Mouse (Mus musculus) mouse embryonic stem cell (cell line): ENCODE results near the gene Esp24.
"Not testable (repeated sequence)": the region's sequence is repeated elsewhere in the genome, so short reads cannot be mapped to it uniquely, and the experiment has no call there.

Experiments used
- in situ Hi-C, 2 experiments: fragments of 300-500 bp; cut with MboI; formaldehyde crosslinking; loops; 1 replicate in 1 of 2; 3 replicates in 1 of 2; pipeline ENCODE4 v1.14.3; 2019 to 2020; ENCODE audit warnings: low sequenced_read_pairs in 2 of 2, low pct_unique_long_range_greater_than_20kb in 1 of 2, mixed read lengths in 1 of 2; ENCODE audit not compliant: unreplicated experiment in 1 of 2

The Esp24 gene

DNA sequence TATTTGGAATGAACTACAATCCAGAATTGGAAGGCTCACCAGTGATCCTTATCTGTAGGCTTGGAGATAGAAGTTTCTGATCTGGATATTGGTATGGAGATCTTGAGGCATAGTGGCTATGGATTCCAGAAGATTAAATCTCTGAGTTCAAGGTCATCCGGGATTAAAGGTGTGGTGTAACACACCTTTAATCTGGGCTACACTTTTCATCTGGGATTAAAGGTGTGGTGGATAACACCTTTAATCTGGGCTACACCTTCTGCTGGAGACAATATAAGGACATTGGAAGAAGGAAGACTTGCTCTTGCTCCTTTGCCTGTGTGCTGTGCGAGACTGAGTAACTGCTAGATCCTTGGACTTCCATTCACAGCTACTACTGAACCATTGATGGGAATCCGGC, at the start of gene Esp24:
TSS of gene Esp24 (plus strand) at position 301 of the 400 bp plus-strand sequence.
- in situ Hi-C loops, result not testable (repeated sequence)

DNA sequence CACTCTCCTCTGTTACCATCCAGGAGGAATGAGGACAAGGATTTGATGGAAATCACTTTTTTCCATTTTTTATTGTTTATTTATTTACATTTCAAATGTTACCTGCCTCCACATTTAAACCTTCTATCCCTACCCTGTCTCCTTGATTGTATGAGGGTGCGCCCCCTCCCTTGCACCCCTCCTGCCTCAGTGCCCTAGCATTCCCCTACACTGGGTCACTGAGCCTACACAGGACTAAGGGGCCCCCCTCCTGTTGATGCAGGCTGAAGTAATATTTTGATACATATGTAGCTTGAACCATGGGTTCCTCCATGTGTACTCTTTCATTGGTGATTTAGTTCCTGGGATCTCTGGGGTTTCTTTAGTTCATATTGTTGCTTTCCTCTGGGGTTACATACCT, 26.6 kb upstream of the Esp24 start:
- in situ Hi-C loops, result no loop called here

DNA sequence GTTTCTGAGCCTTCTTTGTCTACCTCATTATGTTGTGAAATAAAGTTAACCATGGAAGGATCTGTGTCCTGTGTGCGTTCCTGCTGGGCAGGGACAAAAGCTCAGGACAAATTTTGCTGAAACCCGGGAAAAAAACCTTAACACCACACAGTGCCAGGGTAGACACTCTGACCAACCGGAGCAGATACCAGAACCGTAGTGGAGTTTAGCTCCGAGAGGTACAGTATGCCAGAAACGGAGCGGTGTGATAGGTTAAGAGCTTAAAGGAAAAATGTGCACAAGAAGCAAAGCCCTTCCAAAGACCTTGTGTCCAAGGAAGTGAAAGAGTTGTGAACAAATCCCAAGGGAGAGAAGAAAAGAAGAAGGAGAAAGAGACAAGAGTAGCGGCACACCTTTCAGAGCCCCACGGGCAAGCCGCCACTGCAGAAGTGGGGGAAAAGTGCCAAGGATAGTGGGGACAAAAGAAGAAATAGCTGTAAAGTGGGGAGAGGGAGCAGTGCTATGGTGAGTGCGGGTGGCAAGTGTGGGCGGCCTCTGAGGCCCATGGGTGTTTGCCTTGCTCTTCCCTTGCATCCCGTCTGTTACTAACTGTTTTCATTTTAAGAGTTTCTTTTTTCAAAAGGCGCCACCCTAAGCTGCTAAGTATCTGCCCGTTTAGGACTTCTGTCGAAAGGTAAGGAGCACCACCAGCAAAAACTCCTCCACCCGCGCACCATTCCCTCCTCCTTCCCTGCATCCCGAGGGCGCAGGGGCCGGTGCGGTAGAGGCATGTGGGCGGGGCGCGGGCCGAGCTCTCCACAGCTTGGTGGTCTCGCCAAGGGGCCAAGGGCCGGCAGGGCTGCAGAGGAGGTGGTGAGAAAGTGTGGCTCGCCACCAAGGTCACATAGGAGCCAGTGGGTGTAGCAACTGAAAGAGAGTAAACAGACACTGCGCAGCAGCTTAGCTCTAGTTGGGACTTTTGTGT, 25.5 kb upstream of the Esp24 start:
- in situ Hi-C loops, result no loop called here

DNA sequence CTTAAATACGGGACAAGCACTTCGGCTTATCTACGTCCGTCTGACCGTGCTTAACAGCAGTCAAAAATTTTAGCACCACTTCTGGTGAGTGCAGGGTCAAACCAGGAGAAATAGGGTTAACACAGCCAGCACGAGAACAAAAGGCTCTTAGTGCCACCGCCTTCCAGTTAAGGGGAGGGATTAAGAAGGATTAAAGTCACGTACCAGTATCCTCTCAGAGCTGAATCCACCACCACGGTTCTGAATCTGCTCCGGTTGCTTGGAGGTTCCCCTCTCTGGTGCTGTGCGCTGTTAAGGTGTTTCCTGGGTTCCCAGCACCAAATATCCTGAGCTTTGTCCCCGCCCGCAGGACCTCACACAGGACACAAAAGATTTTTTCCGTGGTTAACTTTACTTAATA, 19.3 kb upstream of the Esp24 start:
- in situ Hi-C loops, result no loop called here

DNA sequence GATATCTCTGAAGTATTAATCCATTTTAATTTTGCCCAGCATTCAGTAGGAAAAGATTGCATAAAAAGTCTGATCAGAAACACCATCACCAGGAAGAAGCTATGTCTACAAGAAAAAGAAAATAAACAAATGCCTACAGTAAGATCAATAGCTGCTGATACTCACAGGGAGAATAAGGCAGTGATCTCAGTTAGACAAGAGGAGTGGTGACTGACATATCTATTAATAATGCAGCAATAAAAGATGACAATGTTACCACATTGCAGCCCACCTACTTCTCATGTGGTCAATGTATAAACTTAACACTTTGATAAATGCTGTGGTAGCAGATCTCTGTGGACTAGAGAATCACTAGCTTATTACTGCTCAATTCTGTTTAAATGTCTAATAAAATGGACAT, 6.7 kb downstream of the Esp24 start, which contains the start of gene Gm21903:
TSS of gene Gm21903 (minus strand) at position 101 of the 400 bp plus-strand sequence.
- in situ Hi-C loops, result no loop called here

DNA sequence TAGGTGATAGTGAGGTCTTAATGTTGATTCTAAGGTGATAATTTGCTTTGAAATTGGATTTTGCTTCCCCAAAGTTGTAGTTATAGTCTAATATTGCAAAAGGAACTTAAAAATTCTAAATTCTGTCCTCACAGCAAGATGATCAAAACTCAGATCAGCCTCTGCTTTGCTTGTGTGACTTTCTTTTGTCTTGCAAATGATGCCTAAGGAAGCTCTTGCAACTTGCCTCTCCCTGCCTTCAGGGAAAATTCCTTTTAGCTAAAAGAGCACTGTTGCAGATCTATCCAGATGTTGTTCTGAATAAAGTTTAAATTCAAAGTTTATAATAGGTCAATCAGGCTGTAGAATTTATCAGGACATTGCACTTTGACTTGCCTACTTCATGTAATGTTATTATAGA, 27.1 kb downstream of the Esp24 start:
- in situ Hi-C loops, result no loop called here

DNA sequence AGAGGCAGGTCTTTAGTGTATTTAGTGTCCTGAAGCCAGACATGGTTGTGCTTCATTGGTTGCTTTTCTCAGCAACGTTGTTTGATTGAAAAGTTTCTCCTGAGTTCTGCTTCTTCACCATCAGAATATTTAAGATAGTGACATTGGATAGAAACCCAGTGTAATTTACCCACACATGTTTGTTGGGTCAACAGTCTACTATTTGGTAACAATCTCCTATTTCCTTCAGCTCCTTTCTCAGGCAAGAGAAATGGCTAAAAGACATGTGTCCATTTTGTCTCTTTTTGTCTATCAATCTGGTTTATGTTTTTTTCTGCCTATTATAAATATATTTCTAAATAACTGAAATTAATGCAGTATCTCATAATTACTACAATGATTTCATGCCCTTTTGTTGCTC, 40.4 kb downstream of the Esp24 start, which contains the start of gene Esp23:
TSS of gene Esp23 (minus strand) at position 101 of the 400 bp plus-strand sequence.
- in situ Hi-C loops, result no loop called here
